Mouse (Mus musculus): ENCODE measurements around the gene Ssbp4.

Ssbp4 gene

DNA sequence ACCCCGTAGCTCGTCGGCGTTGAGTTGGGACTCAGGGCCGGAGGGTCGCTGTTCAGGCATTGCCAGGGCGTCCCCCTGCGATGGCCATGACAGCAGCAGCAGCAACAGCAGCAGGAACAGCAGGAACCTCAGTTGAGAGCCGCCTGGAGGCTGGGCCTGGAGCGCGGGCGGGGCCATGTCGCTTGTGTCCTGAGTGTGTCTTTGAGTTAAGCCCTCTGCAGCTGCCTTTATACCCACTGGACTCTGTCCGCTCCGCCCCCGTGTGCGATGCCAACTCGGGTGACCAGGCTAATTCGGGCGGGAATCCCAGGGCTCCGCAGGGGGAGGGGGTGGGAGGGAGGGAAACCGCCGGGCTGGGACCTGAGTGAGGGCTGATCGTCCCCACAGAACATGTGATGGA lies 22.8 kb upstream of the Ssbp4 start:
- DNase-seq (ENCODE audit: low read depth), result no peak

GRCm38 (mm10) chr8:70630532-70631381 lies 22.1 kb upstream of the Ssbp4 start:
- DNase-seq (ENCODE audit: low read depth), result peak; percentile 73

DNA sequence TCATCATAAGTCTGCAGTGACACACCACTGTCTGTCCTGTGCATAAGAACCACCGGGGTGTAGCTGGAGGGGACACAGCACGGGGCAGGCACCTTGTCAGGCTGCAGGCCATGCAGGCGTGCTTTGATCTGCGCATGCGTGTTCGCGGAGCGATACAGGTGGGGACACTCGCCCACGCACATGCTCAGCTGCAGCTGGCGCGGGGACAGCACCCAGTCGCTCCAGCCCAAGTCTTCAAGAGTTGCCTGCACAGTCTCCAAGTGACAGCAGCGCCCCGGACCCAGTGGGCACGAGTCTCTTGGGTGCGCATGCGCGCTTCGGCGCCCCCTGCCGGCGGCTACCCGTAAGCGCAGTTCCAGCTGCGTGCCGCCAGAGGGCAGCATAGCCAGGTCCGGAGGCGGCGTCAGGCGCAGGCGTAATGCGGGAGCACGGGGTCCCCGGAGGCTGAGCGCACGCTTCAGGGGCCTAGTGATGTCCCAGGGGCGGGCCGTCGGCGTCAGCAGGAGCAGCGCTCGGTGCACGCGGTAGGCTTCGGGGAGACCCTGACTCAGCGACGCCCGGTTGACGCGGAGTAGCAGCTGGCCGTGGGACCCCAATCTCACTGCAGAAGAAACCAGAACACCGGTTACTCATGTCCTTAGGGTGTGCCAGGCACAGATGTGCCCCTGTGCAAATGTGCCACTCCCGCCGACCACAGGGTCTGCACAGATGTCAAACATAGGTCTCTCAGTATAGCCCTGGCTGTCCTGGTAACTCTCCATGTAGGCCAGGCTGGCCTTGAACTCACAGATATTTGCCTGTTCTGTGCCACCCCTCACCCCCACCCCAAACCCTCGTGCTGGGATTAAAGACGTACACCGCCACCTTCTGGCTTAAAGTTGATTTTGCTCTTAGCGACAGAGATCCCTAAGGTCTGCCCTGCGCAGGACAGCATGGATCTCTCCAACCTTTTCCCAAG lies 21.2 kb upstream of the Ssbp4 start:
- DNase-seq (ENCODE audit: low read depth), result peak; percentile 89

DNA sequence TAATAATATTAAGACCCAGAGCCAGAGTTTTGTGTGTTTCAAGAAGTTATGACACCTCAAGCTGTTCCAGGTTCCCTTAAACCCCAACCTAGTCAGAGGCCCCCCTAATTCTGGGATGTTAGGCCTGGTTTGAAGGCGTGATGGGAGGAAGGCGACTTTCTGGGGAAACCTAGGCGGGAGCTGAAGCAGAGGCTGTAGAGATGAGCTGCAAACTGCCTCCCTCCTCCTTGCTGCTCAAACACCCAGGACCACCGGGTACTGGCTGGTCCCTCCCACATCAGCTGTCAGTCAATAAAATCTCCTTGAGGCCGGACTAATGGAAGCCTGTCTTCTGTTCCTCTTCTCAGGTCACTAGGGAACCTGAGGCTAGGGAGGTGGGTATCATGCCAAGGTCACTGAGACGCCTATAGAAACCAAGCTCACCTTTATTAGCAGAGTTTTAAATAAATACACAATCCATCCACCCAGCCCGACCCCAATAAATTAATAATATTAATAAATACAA lies 20.4 kb upstream of the Ssbp4 start:
- no peak for DNase-seq (ENCODE audit: low read depth)

GRCm38 (mm10) chr8:70627041-70627440 lies 18.4 kb upstream of the Ssbp4 start:
- peak; percentile 59 for DNase-seq (ENCODE audit: low read depth)

GRCm38 (mm10) chr8:70625104-70625503 lies 16.4 kb upstream of the Ssbp4 start:
- peak; percentile 41 for DNase-seq (ENCODE audit: low read depth)

GRCm38 (mm10) chr8:70622220-70622619 lies 13.5 kb upstream of the Ssbp4 start:
- no peak for DNase-seq (ENCODE audit: low read depth)

GRCm38 (mm10) chr8:70618888-70619334 lies 10.2 kb upstream of the Ssbp4 start:
- peak; percentile 69 for DNase-seq (ENCODE audit: low read depth)

DNA sequence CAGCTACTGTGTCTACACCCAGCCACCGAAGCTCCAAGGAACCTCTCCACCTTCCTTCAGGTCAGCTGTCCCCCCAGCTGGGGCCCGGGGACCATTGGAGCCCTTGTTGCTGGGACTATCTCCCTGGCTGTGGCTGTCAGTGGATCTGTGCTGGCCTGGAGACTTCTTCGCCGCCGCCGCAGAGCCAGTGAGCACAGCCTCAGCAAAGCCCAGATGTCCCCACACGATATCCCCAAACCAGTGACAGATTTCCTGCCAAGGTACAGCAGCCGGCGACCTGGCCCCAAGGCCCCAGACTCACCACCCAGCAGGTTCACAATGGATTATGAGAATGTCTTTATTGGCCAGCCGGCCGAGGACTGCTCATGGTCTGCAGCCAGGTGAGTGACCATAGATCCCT lies 9.3 kb upstream of the Ssbp4 start:
- DNase-seq (ENCODE audit: low read depth), result no peak

DNA sequence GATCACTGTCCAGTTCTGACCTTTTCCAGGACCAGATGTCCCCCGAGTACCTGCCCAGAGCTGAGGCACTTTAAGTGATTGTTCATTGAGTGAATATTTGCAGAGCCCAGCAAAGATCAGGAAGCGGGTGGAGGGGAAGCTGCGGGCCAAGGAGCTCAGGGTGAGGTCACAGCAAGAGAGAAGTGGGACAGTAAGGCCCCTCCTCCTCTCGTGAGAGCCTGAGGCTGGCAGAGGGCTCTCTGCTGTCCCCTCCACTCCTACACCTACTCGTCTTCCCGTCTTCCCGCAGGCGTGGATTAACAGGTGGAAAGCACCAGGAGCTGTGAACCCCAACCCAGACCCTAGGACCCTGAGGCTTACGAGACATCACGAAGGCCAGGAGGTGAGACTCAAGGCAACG lies 8.0 kb upstream of the Ssbp4 start:
- DNase-seq (ENCODE audit: low read depth), result no peak

GRCm38 (mm10) chr8:70615894-70616293 lies 7.2 kb upstream of the Ssbp4 start, which contains the start of gene Lrrc25:
Gene Lrrc25 (plus strand): TSS chr8:70616155.
- DNase-seq (ENCODE audit: low read depth), result no peak

- DNase-seq (ENCODE audit: low read depth), result no peak
Observed at GRCm38 (mm10) chr8:70615281-70615680, 6.6 kb upstream of the Ssbp4 start.

GRCm38 (mm10) chr8:70614469-70614868 lies 5.8 kb upstream of the Ssbp4 start:
- no peak for DNase-seq (ENCODE audit: low read depth)

DNA sequence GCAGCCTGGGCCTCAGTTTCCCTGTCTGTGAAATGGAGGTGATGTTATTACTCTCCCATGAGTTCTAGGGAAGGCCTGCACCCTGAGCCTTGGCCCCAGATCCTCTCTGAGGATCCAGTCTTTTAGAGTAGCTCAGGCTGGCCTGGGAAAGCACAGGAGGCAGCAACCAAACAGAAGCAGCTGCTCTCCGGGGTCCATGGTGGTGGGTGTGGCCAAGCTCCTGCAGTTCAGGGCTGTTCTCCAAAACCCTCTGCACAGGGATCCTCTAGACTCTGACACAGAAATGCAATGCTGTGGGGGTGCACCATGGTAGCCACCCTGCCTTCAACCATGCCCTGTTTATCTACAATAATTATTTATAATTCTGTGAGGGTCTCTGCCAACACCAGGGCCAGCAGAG lies 5.1 kb upstream of the Ssbp4 start:
- DNase-seq (ENCODE audit: low read depth), result no peak

DNA sequence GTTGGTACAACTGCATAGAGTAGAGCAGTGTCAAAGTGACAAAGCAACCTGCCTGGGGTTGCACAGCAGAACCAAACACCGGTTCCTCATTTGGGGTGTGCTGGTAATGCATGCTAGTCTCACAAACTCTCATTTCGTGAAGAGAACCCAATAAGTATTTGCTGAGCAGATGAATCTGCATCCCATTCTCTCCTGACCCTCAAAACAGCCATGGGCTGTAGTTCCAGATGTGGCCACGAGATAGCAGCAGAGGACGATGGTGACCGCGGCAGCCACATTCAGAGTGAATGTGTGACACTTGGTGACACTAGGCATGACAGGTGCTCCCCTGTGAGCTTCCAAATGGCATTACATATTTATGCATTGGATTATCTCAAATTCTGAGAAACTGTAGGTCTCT lies 3.2 kb upstream of the Ssbp4 start:
- DNase-seq (ENCODE audit: low read depth), result peak; percentile 84

GRCm38 (mm10) chr8:70610796-70611771 lies 2.4 kb upstream of the Ssbp4 start:
- peak; percentile 91 for DNase-seq (ENCODE audit: low read depth)

DNA sequence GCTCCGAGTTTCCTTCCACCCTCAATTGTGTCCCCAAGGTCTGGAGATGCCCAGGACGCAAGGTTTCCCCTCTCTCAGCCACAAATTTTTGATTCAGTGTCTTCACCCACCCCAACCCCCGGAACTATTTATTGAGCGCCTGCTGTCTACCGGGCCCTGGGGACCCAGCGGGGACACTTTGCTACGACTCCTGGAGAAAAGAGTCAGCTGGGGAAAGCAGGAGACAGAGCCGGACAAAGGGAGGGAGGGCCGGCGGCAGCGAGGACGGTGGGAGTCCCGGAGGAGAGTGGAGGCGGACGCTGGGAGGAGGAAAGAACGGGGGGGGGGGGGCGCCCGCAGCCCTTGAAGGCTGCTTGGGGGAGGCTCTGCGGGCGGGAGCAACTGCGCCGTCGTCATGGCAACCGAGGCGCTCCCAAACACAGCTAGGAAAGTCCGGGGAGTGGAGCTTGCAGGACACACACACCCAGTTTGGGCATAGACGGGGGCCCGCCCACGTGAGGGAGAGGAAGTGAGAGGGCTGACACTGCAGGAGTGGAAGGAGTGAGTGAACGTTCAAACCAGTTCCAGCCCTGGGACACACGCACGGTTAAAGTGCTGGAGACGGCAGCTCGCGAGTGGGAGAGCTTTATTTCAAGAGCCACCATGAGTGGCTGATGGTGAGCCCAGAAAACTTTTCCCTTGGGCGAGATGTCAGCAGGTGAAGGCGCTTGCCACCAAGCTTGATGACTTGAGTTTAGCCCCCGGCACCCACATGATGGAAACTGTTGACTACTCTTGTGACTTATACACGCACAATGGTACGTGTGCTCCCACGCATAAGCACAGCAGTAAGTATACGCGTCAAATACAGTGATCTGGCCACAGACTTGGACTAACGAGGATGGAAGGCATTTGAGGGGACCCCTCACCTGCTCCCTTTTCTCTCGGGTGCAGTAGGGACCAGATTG lies 1.4 kb upstream of the Ssbp4 start:
- DNase-seq (ENCODE audit: low read depth), result peak; percentile 98

- peak; percentile 96 for DNase-seq (ENCODE audit: low read depth)
Observed at GRCm38 (mm10) chr8:70609368-70609848, 736 bp upstream of the Ssbp4 start.

- DNase-seq (ENCODE audit: low read depth), result peak; percentile 79
Observed at GRCm38 (mm10) chr8:70607898-70608748, 549 bp downstream of the Ssbp4 start.
